Mouse (Mus musculus) layer of hippocampus, postnatal 25 days (tissue): ENCODE measurements at regions not wholly inside any gene's neighbourhood (a gene's known extent, or its start where the extent isn't known, plus 50 kb on each side); places are given as distances from the start of the nearest gene placed in this dataset.
"Not testable (repeated sequence)": the region's sequence is repeated elsewhere in the genome, so short reads cannot be mapped to it uniquely, and the experiment has no call there.

Source experiments
- DNase-seq, 2 experiments: peaks; one replicate each; pipeline ENCODE4 v3.0.0; 2022; ENCODE audit warnings: mixed read lengths in 2 of 2, low spot score in 1 of 2; ENCODE audit errors: extremely low spot score in 1 of 2

- no peak for DNase-seq
Measured at GRCm38 (mm10) chr10:120284785-120285184, 57.9 kb downstream of the Llph start.

GRCm38 (mm10) chr10:120291912-120292311 is 65.0 kb downstream of the Llph start:
- no peak for DNase-seq

GRCm38 (mm10) chr10:120293381-120293780 is 66.5 kb downstream of the Llph start:
- not testable (repeated sequence) for DNase-seq

- DNase-seq, result no peak
Measured at GRCm38 (mm10) chr10:120294487-120294886, 67.6 kb downstream of the Llph start.

- no peak for DNase-seq
Measured at GRCm38 (mm10) chr10:120297311-120297710, 70.4 kb downstream of the Llph start.

- no peak for DNase-seq
Measured at GRCm38 (mm10) chr10:120298293-120298927, 71.5 kb downstream of the Llph start.

GRCm38 (mm10) chr10:120306010-120306409 is 79.1 kb downstream of the Llph start:
- DNase-seq, result peak in 1 of 2 experiments; percentile 60

- no peak for DNase-seq
Measured at GRCm38 (mm10) chr10:120308681-120309080, 81.8 kb downstream of the Llph start.
